Mouse (Mus musculus): ENCODE measurements at regions not wholly inside any gene's neighbourhood (a gene's known extent, or its start where the extent isn't known, plus 50 kb on each side); places are given as distances from the start of the nearest gene placed in this dataset.

DNA sequence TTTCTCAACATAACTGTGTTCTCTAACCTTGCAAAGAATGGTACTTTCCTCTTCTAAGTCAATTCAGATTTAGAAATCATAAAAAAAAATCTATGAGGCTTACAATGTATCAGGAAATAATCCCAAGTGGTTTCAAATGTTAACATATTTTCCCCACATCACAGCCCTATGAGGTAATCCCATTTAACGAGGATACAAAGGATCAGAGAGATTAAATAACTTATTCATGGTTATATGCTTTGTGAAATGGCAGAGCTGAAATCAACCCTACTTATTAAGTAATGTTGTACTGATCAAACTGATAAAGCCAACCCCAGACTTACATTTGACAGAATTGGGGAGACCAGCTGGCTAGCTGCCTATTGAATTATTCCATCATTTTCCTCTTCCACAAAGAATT is 614.4 kb downstream of the Ntrk3 start:
- DNase-seq (ENCODE audit: inconsistent age in 2 of 2, low spot score in 1 of 2) = no peak

- no peak for DNase-seq (ENCODE audit: inconsistent age in 2 of 2, low spot score in 1 of 2)
Observed at GRCm38 (mm10) chr7:78121151-78121486, 616.7 kb downstream of the Ntrk3 start.

DNA sequence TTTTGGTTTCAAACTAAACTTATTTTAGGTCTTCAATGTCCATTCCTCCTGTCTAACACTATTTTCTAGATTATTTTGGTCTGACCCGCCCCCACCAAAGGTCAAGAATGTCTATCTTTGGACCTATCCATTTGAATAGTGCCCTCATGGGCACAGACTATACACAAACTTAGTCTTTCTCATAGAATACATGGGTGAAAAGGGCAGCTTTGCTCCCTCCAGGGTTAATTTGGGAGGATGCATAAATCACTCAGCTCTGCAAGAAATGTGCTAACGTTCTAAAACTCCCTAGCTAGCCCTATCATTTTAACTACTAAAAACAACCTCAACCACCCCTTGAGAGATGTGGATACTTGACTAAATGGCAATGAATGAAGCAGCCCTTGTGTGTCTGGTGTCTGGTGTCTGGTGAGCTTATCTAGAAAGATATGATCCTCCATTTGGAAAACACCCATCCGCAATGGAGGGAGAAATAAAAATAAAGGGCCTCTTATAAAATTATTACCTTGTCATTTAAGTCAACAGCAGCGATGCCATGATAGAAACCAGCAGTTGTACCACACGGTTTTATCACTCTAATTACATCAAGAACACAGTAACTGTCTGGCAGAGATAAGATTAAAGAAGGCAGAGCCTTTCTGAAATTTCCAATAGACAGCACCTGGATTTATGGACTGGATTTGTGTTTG is 617.2 kb downstream of the Ntrk3 start:
- peak in 1 of 2 experiments; percentile 28 for DNase-seq (ENCODE audit: inconsistent age in 2 of 2, low spot score in 1 of 2)

DNA sequence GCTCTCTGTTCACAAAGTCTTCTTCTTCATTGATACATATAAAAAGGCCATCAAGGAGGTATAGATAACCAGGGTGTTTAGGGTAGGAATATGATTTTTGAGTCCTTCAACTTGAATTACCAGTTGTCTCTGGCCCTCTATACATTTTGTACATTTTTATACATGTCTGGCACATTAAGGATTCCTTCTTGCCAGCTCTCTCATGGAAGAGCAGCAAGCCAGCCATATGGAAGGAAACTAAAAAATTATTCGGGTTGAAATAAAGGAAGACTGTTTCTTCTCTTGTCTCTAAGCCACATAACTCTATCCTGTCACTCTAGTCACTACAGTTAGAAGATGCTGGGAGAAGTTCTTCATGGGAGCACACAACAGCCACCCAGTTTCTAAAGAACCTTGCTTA is 618.0 kb downstream of the Ntrk3 start:
- DNase-seq (ENCODE audit: inconsistent age in 2 of 2, low spot score in 1 of 2) = no peak

DNA sequence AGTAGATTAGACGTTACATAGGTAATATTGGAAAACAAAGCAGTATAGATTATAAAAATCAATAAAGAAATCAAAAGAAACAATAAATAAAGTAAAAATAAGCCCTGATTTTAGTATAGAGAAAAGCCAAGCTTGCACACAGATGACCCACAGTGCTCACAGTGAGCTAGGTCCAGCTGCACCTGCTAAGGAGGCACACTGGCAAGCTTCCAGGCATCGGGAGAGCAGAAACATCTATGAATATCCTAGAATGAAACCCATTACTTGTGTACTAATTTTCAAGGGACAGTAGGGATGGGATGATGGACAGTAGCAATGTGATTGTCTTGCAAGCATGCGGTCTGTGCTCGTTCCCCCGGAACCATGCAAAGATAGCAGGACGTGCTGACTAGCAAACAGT is 626.5 kb downstream of the Ntrk3 start:
- DNase-seq (ENCODE audit: inconsistent age in 2 of 2, low spot score in 1 of 2) = no peak

GRCm38 (mm10) chr7:78103536-78104279 is 634.1 kb downstream of the Ntrk3 start:
- no peak for DNase-seq (ENCODE audit: inconsistent age in 2 of 2, low spot score in 1 of 2)

DNA sequence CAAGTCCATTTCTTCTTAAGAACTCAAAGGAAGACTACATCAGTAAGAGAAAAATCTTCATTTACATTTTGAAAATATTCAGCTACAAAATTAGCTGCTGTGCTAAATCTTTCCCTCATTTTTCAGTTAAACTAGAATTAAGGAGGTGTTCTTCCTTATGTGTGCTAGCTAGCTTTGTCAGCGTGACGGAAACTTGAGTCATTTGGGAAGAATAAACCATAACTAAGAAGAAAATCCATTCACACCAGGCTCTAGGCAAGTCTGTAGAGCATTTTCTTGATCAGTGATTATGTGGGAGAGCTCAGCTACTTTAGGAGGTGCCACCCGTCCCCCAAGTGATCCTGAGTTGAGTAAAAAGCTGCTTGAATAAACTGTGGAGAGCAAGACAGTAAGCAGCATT is 635.4 kb downstream of the Ntrk3 start:
- DNase-seq (ENCODE audit: inconsistent age in 2 of 2, low spot score in 1 of 2) = no peak

DNA sequence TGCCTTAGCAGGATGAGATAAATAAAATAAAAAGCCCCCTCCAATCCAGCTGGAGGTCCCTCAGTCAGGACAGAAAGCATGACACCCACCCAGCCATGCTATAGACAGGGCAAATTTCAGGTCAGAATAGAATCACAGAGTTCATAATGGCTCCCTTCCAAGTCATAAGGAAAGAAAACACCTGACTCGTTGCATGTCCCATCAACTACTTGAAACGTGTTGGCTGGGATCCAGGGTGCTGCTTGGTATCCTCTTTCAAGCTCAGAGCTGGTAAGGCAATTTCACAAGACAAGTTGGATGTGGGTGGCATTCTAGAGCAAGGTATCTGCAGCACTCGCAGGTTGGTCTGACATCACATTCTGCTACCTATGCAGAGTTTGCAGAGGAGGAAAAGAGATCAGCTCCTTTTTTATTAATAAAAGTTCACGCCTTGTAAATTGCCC is 651.2 kb downstream of the Ntrk3 start:
- no peak for DNase-seq (ENCODE audit: inconsistent age in 2 of 2, low spot score in 1 of 2)

- DNase-seq (ENCODE audit: inconsistent age in 2 of 2, low spot score in 1 of 2) = no peak
Observed at GRCm38 (mm10) chr7:78085783-78086565, 651.8 kb downstream of the Ntrk3 start.

- DNase-seq (ENCODE audit: inconsistent age in 2 of 2, low spot score in 1 of 2) = no peak
Observed at GRCm38 (mm10) chr7:78079708-78080107, 658.1 kb downstream of the Ntrk3 start.

DNA sequence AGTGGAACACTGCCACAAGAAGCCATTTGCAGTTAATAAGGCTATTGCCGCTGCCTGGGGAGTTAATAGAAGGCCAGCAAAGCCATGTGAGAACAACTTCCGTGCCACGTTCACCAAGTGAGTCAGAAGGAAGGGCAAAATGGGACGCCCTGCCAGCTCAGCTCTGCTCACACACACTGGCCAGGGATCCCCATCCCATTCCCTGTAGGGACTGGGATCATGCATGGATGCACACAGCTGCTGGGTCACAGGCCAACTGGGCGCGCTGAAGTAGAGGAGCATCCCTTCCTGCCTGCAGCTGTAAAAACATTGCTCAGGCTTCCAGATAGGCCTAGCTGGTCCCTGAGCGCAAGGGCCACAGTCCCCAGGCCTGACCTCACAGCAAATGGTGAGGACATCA is 666.7 kb downstream of the Ntrk3 start:
- no peak for DNase-seq (ENCODE audit: inconsistent age in 2 of 2, low spot score in 1 of 2)

DNA sequence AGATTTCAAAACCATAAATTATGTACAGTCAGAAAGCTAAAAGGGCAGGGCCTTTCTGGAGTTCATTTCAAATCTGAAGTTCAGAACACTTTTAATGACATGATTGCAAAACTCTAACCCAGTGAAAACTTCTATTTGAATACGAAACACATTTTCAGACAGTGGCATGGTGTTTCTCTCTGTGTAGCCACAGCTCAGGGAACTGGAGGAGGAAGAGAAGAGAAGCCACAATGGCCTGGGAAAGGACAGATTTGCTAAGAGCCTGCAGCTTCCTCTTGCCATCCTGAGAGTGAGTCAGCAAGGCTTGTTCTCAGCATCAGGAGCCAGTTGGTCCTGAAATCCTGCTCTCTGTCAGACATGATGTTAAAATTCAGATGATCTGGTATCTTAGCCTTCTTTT is 676.2 kb downstream of the Ntrk3 start:
- peak; percentile 21 to 76 for DNase-seq (ENCODE audit: inconsistent age in 2 of 2, low spot score in 1 of 2)

GRCm38 (mm10) chr7:78049606-78050005 is 688.2 kb downstream of the Ntrk3 start:
- DNase-seq (ENCODE audit: inconsistent age in 2 of 2, low spot score in 1 of 2) = peak in 1 of 2 experiments; percentile 64

GRCm38 (mm10) chr7:78045456-78045855 is 692.4 kb downstream of the Ntrk3 start:
- DNase-seq (ENCODE audit: inconsistent age in 2 of 2, low spot score in 1 of 2) = no peak

DNA sequence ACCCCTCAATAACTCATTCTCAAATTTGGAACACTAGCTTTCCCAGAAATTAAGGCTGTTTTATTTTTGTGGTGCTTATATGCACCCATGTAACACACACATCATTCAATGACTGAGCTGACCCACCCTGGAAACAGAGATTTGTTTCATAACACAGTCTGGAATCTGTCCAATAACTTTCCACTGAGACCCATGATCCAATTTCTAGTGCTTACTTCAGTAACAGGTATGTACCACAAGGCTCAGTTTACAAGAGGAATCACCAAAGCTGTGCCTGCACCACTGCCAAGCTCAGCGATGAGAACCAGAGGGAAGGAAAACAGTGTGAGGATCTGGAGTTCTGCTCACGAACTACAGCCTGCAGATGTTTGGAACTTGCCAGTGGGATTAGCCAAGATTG is 706.8 kb downstream of the Ntrk3 start:
- DNase-seq (ENCODE audit: inconsistent age in 2 of 2, low spot score in 1 of 2) = no peak

GRCm38 (mm10) chr7:78026992-78027615 is 710.7 kb downstream of the Ntrk3 start:
- peak; percentile 17 to 68 for DNase-seq (ENCODE audit: inconsistent age in 2 of 2, low spot score in 1 of 2)

DNA sequence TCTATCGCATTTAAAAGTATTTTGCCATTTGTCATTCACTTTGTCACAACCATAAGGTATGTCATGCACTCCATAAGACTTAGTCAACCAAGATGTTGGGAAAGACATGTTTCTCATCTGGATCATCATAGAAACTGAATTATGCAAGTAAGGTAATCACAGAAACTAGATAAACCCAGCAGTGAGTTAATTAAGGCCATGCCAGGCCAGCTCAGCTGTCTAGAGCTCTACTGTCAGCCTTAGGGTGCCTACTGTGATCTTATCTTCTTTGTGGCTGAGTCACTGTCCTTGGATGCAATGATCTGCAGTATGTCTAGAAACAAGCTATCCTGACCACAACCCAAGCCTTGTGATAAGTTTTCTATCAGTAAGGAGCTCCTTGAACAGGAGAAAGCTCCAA is 714.2 kb downstream of the Ntrk3 start:
- peak; percentile 57 to 89 for DNase-seq (ENCODE audit: inconsistent age in 2 of 2, low spot score in 1 of 2)

DNA sequence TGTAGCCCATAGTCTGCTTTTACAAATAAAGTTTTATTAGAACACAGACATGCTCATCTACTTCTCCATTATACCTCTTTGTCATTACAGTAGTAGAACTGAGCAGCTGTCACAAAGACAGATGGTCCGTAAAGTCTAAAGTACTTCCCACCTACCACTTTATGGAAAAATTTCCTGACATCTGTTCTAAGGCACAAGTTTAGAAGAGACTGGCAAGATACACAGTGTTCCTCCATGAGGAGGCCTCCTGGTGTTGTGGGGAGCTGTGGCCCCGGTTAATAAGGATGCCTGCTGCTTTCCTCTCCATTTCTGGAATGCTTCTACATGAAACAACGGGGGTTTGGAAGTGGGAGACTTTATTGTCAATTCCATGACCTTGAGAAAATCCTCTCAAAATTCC is 714.7 kb downstream of the Ntrk3 start:
- no peak for DNase-seq (ENCODE audit: inconsistent age in 2 of 2, low spot score in 1 of 2)

- DNase-seq (ENCODE audit: inconsistent age in 2 of 2, low spot score in 1 of 2) = no peak
Observed at GRCm38 (mm10) chr7:78013631-78014030, 724.2 kb downstream of the Ntrk3 start.

DNA sequence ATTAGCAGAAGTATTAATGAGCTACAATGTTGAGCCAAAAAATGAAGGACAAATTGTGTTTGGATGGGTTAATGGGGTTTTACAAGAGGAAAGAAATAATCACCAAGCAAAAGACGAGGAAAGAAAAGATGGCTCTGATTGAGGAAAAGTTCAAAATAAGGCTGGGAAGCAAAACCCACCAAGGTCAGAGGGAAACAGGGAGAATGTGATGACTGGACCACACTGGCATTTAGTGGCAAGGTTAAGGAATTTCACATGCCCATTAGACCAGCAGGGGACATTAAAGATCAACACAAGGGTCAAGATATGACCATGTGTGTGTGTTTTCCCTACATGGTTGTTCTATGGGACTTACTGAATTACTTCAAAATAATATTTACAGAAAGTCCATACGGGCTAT is 734.7 kb downstream of the Ntrk3 start:
- DNase-seq (ENCODE audit: inconsistent age in 2 of 2, low spot score in 1 of 2) = no peak

DNA sequence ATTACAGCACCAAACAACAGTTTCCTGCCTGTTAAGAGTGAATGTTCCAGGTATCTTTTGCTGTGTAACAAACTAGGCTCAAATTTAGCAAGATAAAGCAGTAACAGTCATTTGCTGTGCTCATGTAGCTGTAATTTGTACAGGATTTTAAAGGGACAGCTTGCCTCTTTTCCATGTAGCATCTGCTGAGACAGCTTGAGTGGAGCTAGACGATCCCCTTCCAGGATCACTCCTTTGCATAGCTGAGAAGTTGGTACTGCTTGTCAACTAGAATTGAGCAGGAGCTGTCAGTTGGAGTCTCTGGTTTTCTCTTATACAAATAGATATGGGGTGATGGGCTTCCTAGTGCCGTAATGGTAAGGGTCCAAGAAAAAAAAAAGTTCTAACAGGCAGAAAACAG is 744.0 kb downstream of the Ntrk3 start:
- DNase-seq (ENCODE audit: inconsistent age in 2 of 2, low spot score in 1 of 2) = no peak

- DNase-seq (ENCODE audit: inconsistent age in 2 of 2, low spot score in 1 of 2) = no peak
Observed at GRCm38 (mm10) chr7:77990150-77990549, 747.7 kb downstream of the Ntrk3 start.

All from adrenal gland, adult (tissue).